Mouse (Mus musculus) mouse embryonic stem cell (cell line): ENCODE data around the gene Ezh2.

Experiments
- in situ Hi-C, 2 experiments: fragments of 300-500 bp; cut with MboI; formaldehyde crosslinking; loops; 1 replicate in 1 of 2; 3 replicates in 1 of 2; pipeline ENCODE4 v1.14.3; 2019 to 2020; ENCODE audit warnings: low sequenced_read_pairs in 2 of 2, low pct_unique_long_range_greater_than_20kb in 1 of 2, mixed read lengths in 1 of 2; ENCODE audit not compliant: unreplicated experiment in 1 of 2

Ezh2 gene

GRCm38 (mm10) chr6:47560846-47561245, 34.3 kb downstream of the Ezh2 start:
- in situ Hi-C loops, result no loop called here

GRCm38 (mm10) chr6:47560407-47560806, 34.7 kb downstream of the Ezh2 start:
- in situ Hi-C loops, result no loop called here

GRCm38 (mm10) chr6:47559287-47559686, 35.9 kb downstream of the Ezh2 start:
- in situ Hi-C loops, result loop anchor here in 1 of 2 experiments (5.0 kb wide), 1 partner anchor 47 kb away; no protein-coding TSS in a partner anchor

- in situ Hi-C loops, result no loop called here
Measured at GRCm38 (mm10) chr6:47552280-47552679, 42.9 kb downstream of the Ezh2 start.

GRCm38 (mm10) chr6:47535333-47535732, 59.8 kb downstream of the Ezh2 start:
- in situ Hi-C loops, result no loop called here

- in situ Hi-C loops, result no loop called here
Measured at GRCm38 (mm10) chr6:47532547-47532946, 62.6 kb downstream of the Ezh2 start.

- in situ Hi-C loops, result no loop called here
Measured at GRCm38 (mm10) chr6:47527655-47528054, 67.5 kb downstream of the Ezh2 start.

- in situ Hi-C loops, result no loop called here
Measured at GRCm38 (mm10) chr6:47527129-47527528, 68.0 kb downstream of the Ezh2 start.

GRCm38 (mm10) chr6:47526446-47526845, 68.7 kb downstream of the Ezh2 start:
- in situ Hi-C loops, result no loop called here

- in situ Hi-C loops, result no loop called here
Measured at GRCm38 (mm10) chr6:47525041-47525440, 70.1 kb downstream of the Ezh2 start.

GRCm38 (mm10) chr6:47522431-47522830, 72.7 kb downstream of the Ezh2 start:
- in situ Hi-C loops, result no loop called here

- in situ Hi-C loops, result no loop called here
Measured at GRCm38 (mm10) chr6:47520030-47520429, 75.1 kb downstream of the Ezh2 start.

GRCm38 (mm10) chr6:47494562-47494961, 100.6 kb downstream of the Ezh2 start:
- in situ Hi-C loops, result no loop called here

- in situ Hi-C loops, result no loop called here
Measured at GRCm38 (mm10) chr6:47482027-47482426, 113.1 kb downstream of the Ezh2 start.
